Mouse (Mus musculus) limb, embryonic 15.5 days (tissue): ENCODE data around the gene Dennd5a. TPM values are rescaled to one million over a fixed set of nuclear protein-coding genes. Genes with fewer than 3 reads are reported as not detected.

Experiments
- ATAC-seq: fragments of 200-750 bp; cut with Nextera tagmentation; 2 replicates; pipeline ENCODE4 v1.8.0; 2017; ENCODE audit warnings: low read depth, moderate TSS enrichment; ENCODE audit not compliant: insufficient number of reproducible peaks, low FRiP score, low TSS enrichment
- H3K27ac ChIP-seq: fragments of 300-500 bp; sonication (generic); 2 replicates; pipeline ENCODE4 v1.5.1; 2015; ENCODE audit warnings: moderate library complexity, mild to moderate bottlenecking, inconsistent platforms
- H3K27me3 ChIP-seq: fragments of 300-500 bp; sonication (generic); 2 replicates; pipeline ENCODE4 v1.6.1; 2015; ENCODE audit warnings: inconsistent platforms
- H3K36me3 ChIP-seq: fragments of 300-500 bp; sonication (generic); 2 replicates; pipeline ENCODE4 v1.6.1; 2015; ENCODE audit warnings: inconsistent platforms
- H3K4me1 ChIP-seq: fragments of 300-500 bp; sonication (generic); 2 replicates; pipeline ENCODE4 v1.6.1; 2015; ENCODE audit warnings: inconsistent platforms
- H3K4me2 ChIP-seq: fragments of 300-500 bp; sonication (generic); 2 replicates; pipeline ENCODE4 v1.6.1; 2015; ENCODE audit warnings: mild to moderate bottlenecking, inconsistent platforms
- H3K4me3 ChIP-seq: fragments of 300-500 bp; sonication (generic); 2 replicates; pipeline ENCODE4 v1.5.1; 2015; ENCODE audit warnings: mild to moderate bottlenecking, inconsistent platforms
- H3K9ac ChIP-seq: fragments of 300-500 bp; sonication (generic); 2 replicates; pipeline ENCODE4 v1.6.1; 2015; ENCODE audit warnings: inconsistent platforms
- H3K9me3 ChIP-seq: fragments of 300-500 bp; sonication (generic); 2 replicates; pipeline ENCODE4 v1.6.1; 2016; ENCODE audit warnings: inconsistent platforms
- WGBS: fragments of 180-500 bp; shearing (Covaris S2); methylation state at CpG from one replicate; pipeline ENCODE4 v1.1.7; 2015; 5-methylcytosine and 5-hydroxymethylcytosine counted together
- polyA plus RNA-seq: library from polyadenylated mRNA; unstranded; fragments of >200 nt; fragmentation: Nextera tagmentation; extraction: Ambion mirVana; gene quantifications from 2 replicates; pipeline ENCODE4 v1.2.1, GENCODE M21; 2015

The Dennd5a gene
- polyA plus RNA-seq, 1 experiment from 2014 or later, result 34.7 TPM

DNA sequence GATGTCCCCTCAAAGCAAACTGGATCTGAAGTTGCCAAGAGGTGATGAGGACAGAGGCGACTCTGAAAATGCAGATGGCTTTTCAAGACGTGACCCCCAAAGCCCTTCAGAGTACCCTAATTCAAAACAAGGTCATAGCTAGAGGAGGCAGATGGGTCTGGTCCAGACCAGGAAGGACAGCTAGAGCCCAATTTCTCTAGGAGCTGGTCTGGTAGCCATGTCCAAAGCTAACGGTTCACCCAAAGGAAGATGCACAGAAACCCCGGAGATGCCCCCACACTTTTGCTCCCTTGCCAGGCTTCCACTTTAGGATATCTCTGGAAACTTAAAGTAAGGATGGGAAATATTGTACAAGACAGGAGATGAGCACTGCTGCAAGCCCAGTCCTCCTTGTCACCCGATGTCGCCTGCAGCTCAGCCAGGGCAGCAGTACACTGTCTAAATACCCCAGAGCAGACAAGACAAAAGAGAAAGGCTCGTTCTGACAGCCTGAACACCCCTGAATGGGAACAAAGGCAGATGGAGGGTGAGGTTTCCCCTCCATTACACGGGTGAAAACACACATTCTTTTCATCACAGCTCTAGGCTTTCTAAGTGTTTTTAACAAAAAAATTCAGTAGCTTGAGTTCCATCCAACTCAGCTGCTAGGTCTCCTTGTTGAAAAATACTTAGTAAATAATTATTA, 110.4 kb downstream of the Dennd5a start:
- H3K9ac ChIP-seq, result no peak overlapping the region
- no peaks in the 10 kb centered on the region for H3K36me3 ChIP-seq
- no peak overlapping the region for H3K27ac ChIP-seq
- no peaks in the 10 kb centered on the region for H3K9me3 ChIP-seq
- H3K4me1 ChIP-seq, result peaks cover 11% of the 10 kb centered on the region; the same call in 1 of the 2 replicates
- no peak overlapping the region for H3K4me3 ChIP-seq
- H3K4me2 ChIP-seq, result no peak overlapping the region
- peaks cover 3% of the 10 kb centered on the region; the same call in 1 of the 2 replicates for H3K27me3 ChIP-seq
- WGBS, result 65% methylated on average over 8 of the region's 8 CpGs
- no peak for ATAC-seq

DNA sequence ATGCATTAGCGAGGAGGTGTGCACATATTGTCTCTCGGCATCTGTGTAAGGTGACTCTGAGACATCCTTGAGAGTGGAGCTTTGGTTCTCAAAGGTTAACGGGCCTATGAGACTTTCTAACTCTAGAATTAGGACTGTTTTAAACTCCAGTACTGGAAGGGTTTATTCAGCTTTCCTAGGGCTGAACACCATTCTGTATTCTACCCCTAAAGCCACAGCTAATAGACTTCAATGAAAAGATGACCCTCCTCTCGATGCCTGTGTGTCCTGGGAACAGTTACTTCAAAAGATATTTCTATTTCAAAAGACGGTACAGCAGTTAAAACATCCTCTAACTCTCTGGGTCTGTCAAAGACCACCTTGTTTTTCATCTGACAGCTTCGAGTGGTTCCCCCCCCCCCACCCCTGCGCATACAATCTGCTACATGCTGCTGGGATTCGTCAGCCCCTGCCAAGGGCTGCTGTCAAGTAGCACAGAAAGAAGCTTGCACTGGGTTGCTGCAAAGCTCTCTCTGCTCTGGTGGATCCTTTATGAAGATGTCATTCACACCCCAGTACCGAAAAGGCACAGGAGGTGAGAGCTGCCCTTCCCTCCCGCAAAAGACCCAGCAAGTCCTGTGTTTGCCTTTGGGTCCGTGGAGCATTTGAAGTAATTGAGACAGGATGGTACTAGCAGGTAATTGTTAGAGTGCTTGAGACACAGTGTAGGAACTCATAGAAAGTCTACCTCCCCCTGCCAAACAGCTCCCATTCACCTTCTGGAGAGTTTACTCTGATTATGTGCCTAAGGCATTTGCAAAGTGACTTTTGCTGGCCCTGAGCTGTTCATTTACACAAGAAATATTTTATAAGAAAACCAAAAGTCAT, 111.2 kb downstream of the Dennd5a start:
- no peak overlapping the region for H3K4me3 ChIP-seq
- WGBS, result 43% methylated on average over 11 of the region's 11 CpGs
- ATAC-seq, result no peak
- no peaks in the 10 kb centered on the region for H3K36me3 ChIP-seq
- H3K27me3 ChIP-seq, result no peaks in the 10 kb centered on the region
- H3K9ac ChIP-seq, result no peak overlapping the region
- no peak overlapping the region for H3K4me2 ChIP-seq
- no peak overlapping the region for H3K27ac ChIP-seq
- H3K9me3 ChIP-seq, result no peaks in the 10 kb centered on the region
- H3K4me1 ChIP-seq, result peaks cover 11% of the 10 kb centered on the region; the same call in 1 of the 2 replicates

DNA sequence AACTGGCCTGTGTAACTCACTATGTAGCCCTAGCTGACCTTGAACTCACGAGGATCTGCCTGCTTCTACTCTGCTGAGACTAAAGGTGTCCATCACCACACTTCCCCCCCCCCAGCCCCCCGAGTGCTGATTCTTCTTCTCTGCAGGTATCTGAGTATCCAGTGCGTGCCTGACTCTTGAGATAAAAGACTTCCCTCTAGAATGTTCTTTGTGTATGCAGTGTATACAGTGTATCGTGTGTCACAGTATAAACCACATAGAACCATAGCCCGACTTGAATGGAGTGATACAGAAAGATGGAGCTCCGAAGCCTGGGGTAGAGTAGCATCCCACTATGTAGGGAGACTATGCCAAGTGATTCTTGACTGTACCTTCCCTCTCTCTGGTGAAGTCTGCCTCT, 116.2 kb downstream of the Dennd5a start:
- no peak for ATAC-seq
- H3K36me3 ChIP-seq, result no peaks in the 10 kb centered on the region
- H3K4me1 ChIP-seq, result no peaks in the 10 kb centered on the region
- H3K27ac ChIP-seq, result no peak overlapping the region
- H3K9ac ChIP-seq, result no peak overlapping the region
- WGBS, result 80% methylated on average over 6 of the region's 6 CpGs
- H3K4me3 ChIP-seq, result no peak overlapping the region
- no peak overlapping the region for H3K4me2 ChIP-seq
- H3K9me3 ChIP-seq, result no peaks in the 10 kb centered on the region
- H3K27me3 ChIP-seq, result 0 out of 2 replicates have a peak, but pooled peaks cover 3% of the 10 kb centered on the region

Other genes with a start within 250 kb of the Dennd5a start
- gene BC051019, start 236.6 kb downstream of the Dennd5a start, polyA plus RNA-seq, result not detected in 2 replicates
- gene Ascl3, start 228.7 kb downstream of the Dennd5a start, polyA plus RNA-seq, result not detected in 2 replicates
- gene Tmem9b, start 207.6 kb downstream of the Dennd5a start, polyA plus RNA-seq, result 64.7 and 74.2 TPM in 2 replicates
- gene Nrip3, start 178.4 kb downstream of the Dennd5a start, polyA plus RNA-seq, result 1.5 and 1.7 TPM in 2 replicates
- gene Scube2, start 94.8 kb downstream of the Dennd5a start, polyA plus RNA-seq, result 11.6 and 12.2 TPM in 2 replicates
- 69.8 and 71.6 TPM in 2 replicates for gene Tmem41b, start 26.5 kb upstream of the Dennd5a start, polyA plus RNA-seq
- gene Ipo7, start 57.8 kb upstream of the Dennd5a start, polyA plus RNA-seq, result 35.1 and 42.8 TPM in 2 replicates
- 17.9 and 18.6 TPM in 2 replicates for gene Zfp143, start 100.7 kb upstream of the Dennd5a start, polyA plus RNA-seq
- 18.7 and 20.5 TPM in 2 replicates for gene Wee1, start 161.6 kb upstream of the Dennd5a start, polyA plus RNA-seq